In genomic region chr7:124129019-124129418, GRCm38 (mm10) we compare ENCODE assay signal across 8 mouse cellular contexts.
A peak's percentile ranks its signal among the peaks of the same experiment; 100 is the strongest.
DNase-seq lines count a peak whose midpoint lies in the region; ATAC-seq lines count a peak whose summit lies in the region.

No protein-coding gene starts in this region.

- no peak overlapping the region for H3K4me3 ChIP-seq in kidney, embryonic 15.5 days (replicated peaks)

- peak; percentile 32 for DNase-seq in kidney, adult 9 months
- peak; percentile 29 for DNase-seq in MN1 (ENCODE audit: low spot score)
- DNase-seq in cerebellum, adult 9-11 months: peak; percentile 28
- peak; percentile 4 for DNase-seq in large intestine, adult 2 months (ENCODE audit: low read depth, low spot score)
- DNase-seq in spleen, postnatal 4 days (ENCODE audit: low spot score in 2 of 2): no peak
- DNase-seq in urinary bladder, adult 18-20 months (ENCODE audit: low spot score in 2 of 2): no peak

- no peak overlapping the region for H3K9ac ChIP-seq in kidney, embryonic 15.5 days

- H3K4me2 ChIP-seq in kidney, embryonic 15.5 days: no peak overlapping the region

- WGBS in kidney, embryonic 15.5 days: 3% methylated on average over 2 of the region's 2 CpGs
- 4% methylated on average over 2 of the region's 2 CpGs for WGBS in large intestine, adult 2 months

- H3K27me3 ChIP-seq in kidney, embryonic 15.5 days: 0 out of 2 replicates have a peak, but pooled peaks cover 3% of the 10 kb centered on the region

- no peak overlapping the region for H3K27ac ChIP-seq in kidney, embryonic 15.5 days

- no peaks in the 10 kb centered on the region for H3K4me1 ChIP-seq in kidney, embryonic 15.5 days

- no peaks in the 10 kb centered on the region for H3K36me3 ChIP-seq in kidney, embryonic 15.5 days

- H3K9me3 ChIP-seq in kidney, embryonic 15.5 days (replicated peaks): no peaks in the 10 kb centered on the region

- ATAC-seq in kidney, embryonic 15.5 days (replicated peaks; ENCODE audit: low FRiP score): no peak
- no peak for ATAC-seq in megakaryocyte, adult 5-6 weeks (ENCODE audit: poor library complexity, severe bottlenecking)

Comparison
In these comparisons a context has a peak if more than half of its experiments do, and no peak if none do; other contexts are left out.
1. DNase-seq: peak in kidney, adult 9 months (single experiment), MN1 (single experiment), cerebellum, adult 9-11 months (single experiment) and large intestine, adult 2 months (single experiment); none in spleen, postnatal 4 days (0 of 2) and urinary bladder, adult 18-20 months (0 of 2).